22 mouse cellular contexts compared by ENCODE assay signal in the genomic region with DNA sequence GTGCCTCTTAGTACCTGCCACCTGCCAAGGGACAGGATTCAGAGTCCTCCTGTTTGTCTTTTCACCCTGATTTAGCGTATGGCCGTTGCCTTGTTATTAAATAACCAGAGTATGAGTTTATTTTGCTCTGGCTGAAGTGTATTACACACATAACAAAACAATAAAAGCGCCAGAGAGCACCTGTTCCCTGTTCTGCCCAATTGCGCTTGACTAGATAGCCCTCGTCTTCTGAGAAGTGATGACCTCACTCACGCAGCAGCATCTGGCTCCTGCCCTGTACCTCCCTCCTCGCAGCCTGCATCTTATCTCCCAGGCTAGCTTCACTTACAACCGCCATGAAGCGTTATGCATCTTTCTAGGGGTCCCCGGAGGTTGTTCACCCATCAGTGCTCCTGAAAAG.
"Had no signal": no experiment of that assay in that cellular context is flagged by ENCODE, and none has a peak within 500 bp of the region (broad histone marks: within the 10 kb centered on the region; RNA-seq: fewer than 3 reads in every experiment).

No protein-coding gene starts in this region.

- H3K4me2 ChIP-seq: heart, embryonic 11.5 days; heart, embryonic 13.5 days; heart, embryonic 15.5 days; hindbrain, embryonic 13.5 days; hindbrain, embryonic 15.5 days; limb, embryonic 13.5 days; limb, embryonic 15.5 days had no signal

- H3K9ac ChIP-seq: forebrain, postnatal 0 days; heart, embryonic 13.5 days; heart, embryonic 15.5 days; hindbrain, embryonic 13.5 days; hindbrain, embryonic 15.5 days; limb, embryonic 13.5 days; limb, embryonic 15.5 days had no signal

- H3K36me3 ChIP-seq: heart, embryonic 13.5 days; heart, embryonic 15.5 days; hindbrain, embryonic 13.5 days; hindbrain, embryonic 15.5 days; limb, embryonic 13.5 days; limb, embryonic 15.5 days had no signal

- H3K4me3 ChIP-seq: heart, adult 2 months; heart, embryonic 13.5 days; heart, embryonic 15.5 days; hindbrain, embryonic 13.5 days; hindbrain, embryonic 15.5 days; limb, embryonic 13.5 days; limb, embryonic 15.5 days had no signal

- H3K9me3 ChIP-seq: heart, embryonic 15.5 days; hindbrain, embryonic 13.5 days; hindbrain, embryonic 15.5 days; limb, embryonic 13.5 days; limb, embryonic 15.5 days had no signal

- ATAC-seq: forebrain, postnatal 0 days; hindbrain, postnatal 0 days had no signal

- H3K4me1 ChIP-seq: heart, embryonic 13.5 days; hindbrain, embryonic 13.5 days; hindbrain, embryonic 15.5 days had no signal

- H3K27ac ChIP-seq: heart, adult 2 months; heart, embryonic 13.5 days; heart, embryonic 15.5 days; hindbrain, embryonic 13.5 days; hindbrain, embryonic 15.5 days; hindbrain, postnatal 0 days; limb, embryonic 13.5 days; limb, embryonic 15.5 days had no signal

- H3K27me3 ChIP-seq: heart, embryonic 13.5 days; heart, embryonic 15.5 days; hindbrain, embryonic 13.5 days; hindbrain, embryonic 15.5 days; limb, embryonic 13.5 days; limb, embryonic 15.5 days had no signal

- DNase-seq: forebrain, postnatal 0 days; gastrocnemius, postnatal 14 days; gastrocnemius, postnatal 36 days; heart, adult 2 months; heart, postnatal 14 days; heart, postnatal 36 days; kidney, adult 11 months; kidney, adult 2 months; kidney, postnatal 10 days; kidney, postnatal 25 days; kidney, postnatal 4 days; layer of hippocampus, adult 9-11 months; layer of hippocampus, postnatal 36 days; left cerebral cortex, postnatal 4 days had no signal
